Mouse (Mus musculus): ENCODE data around the gene Ifnab. TPM values are rescaled to one million over a fixed set of nuclear protein-coding genes. Genes with fewer than 3 reads are reported as not detected.

The Ifnab gene
- polyA plus RNA-seq, 1 experiment from 2014 or later: not detected

DNA sequence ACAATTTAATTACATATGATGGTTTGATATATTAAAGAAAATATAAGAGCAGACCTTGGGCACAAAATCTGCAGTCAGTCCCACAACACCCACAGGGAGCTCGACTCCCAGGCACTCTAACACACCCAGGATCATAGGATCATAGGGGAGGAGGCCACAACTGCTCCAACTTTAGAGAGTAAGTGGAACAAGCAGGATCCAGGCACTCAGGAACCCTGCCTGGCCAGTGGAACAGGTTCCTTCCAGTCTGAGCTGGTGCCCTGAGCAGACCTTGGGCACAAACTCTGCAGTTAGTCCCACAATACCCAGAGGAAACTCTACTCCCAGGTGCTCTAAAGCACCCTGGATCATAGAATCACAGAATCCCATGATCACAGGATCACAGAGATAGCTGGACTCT, 35.7 kb downstream of the Ifnab start:
- Histone ChIP-seq H3K4me2 (no peak overlapping the region), H3K27me3 (no peaks in the 10 kb centered on the region), H3K27ac (no peak overlapping the region), H3K36me3 (no peaks in the 10 kb centered on the region), H3K9me3 (no peaks in the 10 kb centered on the region), H3K4me3 (replicated peaks) (no peak overlapping the region), H3K4me1 (replicated peaks) (no peaks in the 10 kb centered on the region), H3K9ac (replicated peaks) (no peak overlapping the region)
- 47% methylated on average over 1 of the region's 1 CpGs for WGBS
- ATAC-seq (ENCODE audit: insufficient number of reproducible peaks, insufficient read depth, low FRiP score, low TSS enrichment, low read depth): no peak

DNA sequence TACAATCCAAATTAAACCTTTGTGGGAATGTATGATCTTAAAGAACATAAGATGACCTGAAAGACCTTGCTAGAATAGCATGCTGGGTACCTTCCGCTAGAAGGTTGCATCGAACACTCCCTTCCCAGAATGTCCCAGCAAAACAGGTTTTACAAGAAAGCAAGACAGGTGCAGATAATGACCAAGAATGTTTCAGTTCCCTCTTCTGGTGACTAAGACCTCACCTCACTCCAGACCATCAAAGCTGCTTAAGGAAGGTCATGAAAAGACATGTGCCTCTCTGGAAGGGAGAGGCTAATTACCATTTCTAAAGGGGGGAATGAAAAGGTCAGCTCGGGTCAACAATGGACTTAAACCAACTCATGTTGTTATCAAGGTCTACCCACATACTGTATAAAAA, 37.5 kb downstream of the Ifnab start:
- H3K4me3 ChIP-seq (replicated peaks): no peak overlapping the region
- no peak for ATAC-seq (ENCODE audit: insufficient number of reproducible peaks, insufficient read depth, low FRiP score, low TSS enrichment, low read depth)
- H3K36me3 ChIP-seq: no peaks in the 10 kb centered on the region
- H3K27ac ChIP-seq: no peak overlapping the region
- 74% methylated on average over 3 of the region's 3 CpGs for WGBS
- no peak overlapping the region for H3K4me2 ChIP-seq
- no peaks in the 10 kb centered on the region for H3K9me3 ChIP-seq
- H3K9ac ChIP-seq (replicated peaks): no peak overlapping the region
- no peaks in the 10 kb centered on the region for H3K27me3 ChIP-seq
- no peaks in the 10 kb centered on the region for H3K4me1 ChIP-seq (replicated peaks)

GRCm38 (mm10) chr4:88644359-88644758, 46.8 kb downstream of the Ifnab start, which contains the start of gene Ifna13:
Gene Ifna13, minus strand, starts transcription at chr4:88644459.
- Histone ChIP-seq H3K27ac (0 out of 2 replicates have a peak within 1 kb of the TSS, but pooled peaks have one; percentile 35), H3K36me3 (no peaks in the 10 kb centered on the region)
- 56% methylated on average over 2 of the region's 2 CpGs for WGBS

GRCm38 (mm10) chr4:88642526-88642925, 48.6 kb downstream of the Ifnab start:
- Histone ChIP-seq H3K4me3 (replicated peaks) (no peak overlapping the region), H3K4me2 (no peak overlapping the region), H3K27me3 (no peaks in the 10 kb centered on the region), H3K9ac (replicated peaks) (no peak overlapping the region), H3K36me3 (no peaks in the 10 kb centered on the region), H3K27ac (no peak overlapping the region), H3K4me1 (replicated peaks) (no peaks in the 10 kb centered on the region), H3K9me3 (no peaks in the 10 kb centered on the region)
- ATAC-seq (ENCODE audit: insufficient number of reproducible peaks, insufficient read depth, low FRiP score, low TSS enrichment, low read depth): no peak
- WGBS: 42% methylated on average over 2 of the region's 2 CpGs

More at GRCm38 (mm10) chr4:88644359-88644758, 46.8 kb downstream of the Ifnab start, which contains the start of gene Ifna13:
- Histone ChIP-seq H3K4me1 (replicated peaks) (no peaks in the 10 kb centered on the region), H3K4me3 (replicated peaks) (no peak within 1 kb of the TSS), H3K4me2 (no peak within 1 kb of the TSS), H3K27me3 (no peaks in the 10 kb centered on the region), H3K9ac (replicated peaks) (no peak within 1 kb of the TSS), H3K9me3 (no peaks in the 10 kb centered on the region)
- ATAC-seq (ENCODE audit: insufficient number of reproducible peaks, insufficient read depth, low FRiP score, low TSS enrichment, low read depth): no peak

- Histone ChIP-seq H3K36me3 (no peaks in the 10 kb centered on the region), H3K4me1 (replicated peaks) (no peaks in the 10 kb centered on the region), H3K27me3 (no peaks in the 10 kb centered on the region), H3K4me3 (replicated peaks) (peak overlapping the region; percentile 32), H3K27ac (0 out of 2 replicates have a peak overlapping the region, but pooled peaks have one; percentile 12), H3K9me3 (no peaks in the 10 kb centered on the region), H3K4me2 (peak overlapping the region; percentile 50), H3K9ac (replicated peaks) (no peak overlapping the region)
- WGBS: 15% methylated on average over 11 of the region's 11 CpGs
- ATAC-seq (ENCODE audit: insufficient number of reproducible peaks, insufficient read depth, low FRiP score, low TSS enrichment, low read depth): peak; percentile 94
Measured at GRCm38 (mm10) chr4:88641077-88641831, 49.9 kb downstream of the Ifnab start.

- 0 out of 2 replicates have a peak overlapping the region, but pooled peaks have one; percentile 12 for H3K27ac ChIP-seq
- peak overlapping the region; percentile 50 for H3K4me2 ChIP-seq
- no peaks in the 10 kb centered on the region for H3K9me3 ChIP-seq
- no peak overlapping the region for H3K9ac ChIP-seq (replicated peaks)
- peak overlapping the region; percentile 32 for H3K4me3 ChIP-seq (replicated peaks)
- no peaks in the 10 kb centered on the region for H3K4me1 ChIP-seq (replicated peaks)
- H3K36me3 ChIP-seq: no peaks in the 10 kb centered on the region
- no peaks in the 10 kb centered on the region for H3K27me3 ChIP-seq
- 64% methylated on average over 8 of the region's 8 CpGs for WGBS
- ATAC-seq (ENCODE audit: insufficient number of reproducible peaks, insufficient read depth, low FRiP score, low TSS enrichment, low read depth): no peak
Measured at GRCm38 (mm10) chr4:88640704-88641076, 50.5 kb downstream of the Ifnab start.

Other genes starting within 250 kb of the Ifnab start
- not detected in 2 replicates for gene Ifnb1, start 168.6 kb downstream of the Ifnab start, polyA plus RNA-seq (2016; fragmentation: Nextera tagmentation; extraction: Ambion mirVana)
- not detected in 2 replicates for gene Ifna15, start 133.1 kb downstream of the Ifnab start, polyA plus RNA-seq (2016; fragmentation: Nextera tagmentation; extraction: Ambion mirVana)
- not detected in 2 replicates for gene Ifna14, start 119.6 kb downstream of the Ifnab start, polyA plus RNA-seq (2016; fragmentation: Nextera tagmentation; extraction: Ambion mirVana)
- gene Ifna9, start 99.0 kb downstream of the Ifnab start, polyA plus RNA-seq (2016; fragmentation: Nextera tagmentation; extraction: Ambion mirVana): not detected in 2 replicates
- gene Ifna12, start 88.0 kb downstream of the Ifnab start, polyA plus RNA-seq (2016; fragmentation: Nextera tagmentation; extraction: Ambion mirVana): not detected in 2 replicates
- not detected in 2 replicates for gene C87499, start 56.9 kb downstream of the Ifnab start, polyA plus RNA-seq (2016; fragmentation: Nextera tagmentation; extraction: Ambion mirVana)
- not detected in 2 replicates for gene Ifna13, start 46.9 kb downstream of the Ifnab start, polyA plus RNA-seq (2016; fragmentation: Nextera tagmentation; extraction: Ambion mirVana)
- gene Ifna16, start 14.4 kb downstream of the Ifnab start, polyA plus RNA-seq (2016; fragmentation: Nextera tagmentation; extraction: Ambion mirVana): not detected in 2 replicates
- gene Ifna2, start 7.4 kb downstream of the Ifnab start, polyA plus RNA-seq (2016; fragmentation: Nextera tagmentation; extraction: Ambion mirVana): not detected in 2 replicates
- gene Gm26566, start 30.4 kb upstream of the Ifnab start, polyA plus RNA-seq (2016; fragmentation: Nextera tagmentation; extraction: Ambion mirVana): 1.4 and 2.8 TPM in 2 replicates
- 130 and 140 TPM in 2 replicates for gene Klhl9, start 31.1 kb upstream of the Ifnab start, polyA plus RNA-seq (2016; fragmentation: Nextera tagmentation; extraction: Ambion mirVana)
- not detected in 2 replicates for gene Gm13271, start 63.5 kb upstream of the Ifnab start, polyA plus RNA-seq (2016; fragmentation: Nextera tagmentation; extraction: Ambion mirVana)
- gene Gm13283, start 68.8 kb upstream of the Ifnab start, polyA plus RNA-seq (2016; fragmentation: Nextera tagmentation; extraction: Ambion mirVana): 0.41 and 0.81 TPM in 2 replicates
- gene Gm13290, start 82.5 kb upstream of the Ifnab start, polyA plus RNA-seq (2016; fragmentation: Nextera tagmentation; extraction: Ambion mirVana): 0.66 and 0.87 TPM in 2 replicates
- not detected in 2 replicates for gene Gm13289, start 85.6 kb upstream of the Ifnab start, polyA plus RNA-seq (2016; fragmentation: Nextera tagmentation; extraction: Ambion mirVana)
- 0.40 TPM in 1 of 2 replicates, not detected in the other for gene Gm13272, start 88.5 kb upstream of the Ifnab start, polyA plus RNA-seq (2016; fragmentation: Nextera tagmentation; extraction: Ambion mirVana)
- 0.30 and 0.32 TPM in 2 replicates for gene Ifnz, start 90.8 kb upstream of the Ifnab start, polyA plus RNA-seq (2016; fragmentation: Nextera tagmentation; extraction: Ambion mirVana)
- not detected in 2 replicates for gene Gm13276, start 94.3 kb upstream of the Ifnab start, polyA plus RNA-seq (2016; fragmentation: Nextera tagmentation; extraction: Ambion mirVana)
- not detected in 2 replicates for gene Gm13277, start 97.3 kb upstream of the Ifnab start, polyA plus RNA-seq (2016; fragmentation: Nextera tagmentation; extraction: Ambion mirVana)
- gene Gm13278, start 100.2 kb upstream of the Ifnab start, polyA plus RNA-seq (2016; fragmentation: Nextera tagmentation; extraction: Ambion mirVana): not detected in 2 replicates
- gene Gm13275, start 103.1 kb upstream of the Ifnab start, polyA plus RNA-seq (2016; fragmentation: Nextera tagmentation; extraction: Ambion mirVana): not detected in 2 replicates
- gene Gm13279, start 106.0 kb upstream of the Ifnab start, polyA plus RNA-seq (2016; fragmentation: Nextera tagmentation; extraction: Ambion mirVana): not detected in 2 replicates
- 0.18 and 0.88 TPM in 2 replicates for gene Gm13285, start 108.3 kb upstream of the Ifnab start, polyA plus RNA-seq (2016; fragmentation: Nextera tagmentation; extraction: Ambion mirVana)
- gene Gm13287, start 111.9 kb upstream of the Ifnab start, polyA plus RNA-seq (2016; fragmentation: Nextera tagmentation; extraction: Ambion mirVana): not detected in 2 replicates
- 0.08 and 0.22 TPM in 2 replicates for gene Gm13288, start 114.2 kb upstream of the Ifnab start, polyA plus RNA-seq (2016; fragmentation: Nextera tagmentation; extraction: Ambion mirVana)
- gene Ifna7, start 124.9 kb upstream of the Ifnab start, polyA plus RNA-seq (2016; fragmentation: Nextera tagmentation; extraction: Ambion mirVana): not detected in 2 replicates
- not detected in 2 replicates for gene Ifna11, start 128.6 kb upstream of the Ifnab start, polyA plus RNA-seq (2016; fragmentation: Nextera tagmentation; extraction: Ambion mirVana)
- not detected in 2 replicates for gene Ifna6, start 136.1 kb upstream of the Ifnab start, polyA plus RNA-seq (2016; fragmentation: Nextera tagmentation; extraction: Ambion mirVana)
- gene Ifna5, start 144.2 kb upstream of the Ifnab start, polyA plus RNA-seq (2016; fragmentation: Nextera tagmentation; extraction: Ambion mirVana): not detected in 2 replicates
- gene Ifna4, start 150.5 kb upstream of the Ifnab start, polyA plus RNA-seq (2016; fragmentation: Nextera tagmentation; extraction: Ambion mirVana): not detected in 2 replicates
- gene Ifna1, start 158.7 kb upstream of the Ifnab start, polyA plus RNA-seq (2016; fragmentation: Nextera tagmentation; extraction: Ambion mirVana): not detected in 2 replicates
- not detected in 2 replicates for gene Ifne, start 188.8 kb upstream of the Ifnab start, polyA plus RNA-seq (2016; fragmentation: Nextera tagmentation; extraction: Ambion mirVana)

All from limb, embryonic 12.5 days (tissue).